Mouse (Mus musculus) heart, embryonic 12.5 days (tissue): ENCODE measurements around the gene Tssk1. TPM values are rescaled to one million over a fixed set of nuclear protein-coding genes. Genes with fewer than 3 reads are reported as not detected.

Experiments used
- ATAC-seq: fragments of 200-750 bp; cut with Nextera tagmentation; 2 replicates; pipeline ENCODE4 v1.8.0; 2017; ENCODE audit warnings: moderate TSS enrichment, moderate library complexity; ENCODE audit not compliant: insufficient number of reproducible peaks, low FRiP score
- H3K27ac ChIP-seq: fragments of 300-500 bp; sonication (generic); 2 replicates; pipeline ENCODE4 v1.5.1; 2016; ENCODE audit warnings: mild to moderate bottlenecking, moderate library complexity; ENCODE audit not compliant: poor library complexity, severe bottlenecking
- H3K27me3 ChIP-seq: fragments of 300-500 bp; sonication (generic); replicated peaks from 2 replicates; pipeline ENCODE4 v1.6.1; 2016; ENCODE audit warnings: mild to moderate bottlenecking, moderate library complexity
- H3K36me3 ChIP-seq: fragments of 300-500 bp; sonication (generic); 2 replicates; pipeline ENCODE4 v1.6.1; 2016; ENCODE audit warnings: mild to moderate bottlenecking, moderate library complexity
- H3K4me1 ChIP-seq: fragments of 300-500 bp; sonication (generic); replicated peaks from 2 replicates; pipeline ENCODE4 v1.6.1; 2016; ENCODE audit warnings: mild to moderate bottlenecking
- H3K4me2 ChIP-seq: fragments of 300-500 bp; sonication (generic); 2 replicates; pipeline ENCODE4 v1.6.1; 2016; ENCODE audit warnings: mild to moderate bottlenecking, moderate library complexity
- H3K4me3 ChIP-seq: fragments of 300-500 bp; sonication (generic); 2 replicates; pipeline ENCODE4 v1.5.1; 2016; ENCODE audit warnings: mild to moderate bottlenecking
- H3K9ac ChIP-seq: fragments of 300-500 bp; sonication (generic); 2 replicates; pipeline ENCODE4 v1.6.1; 2016; ENCODE audit warnings: mild to moderate bottlenecking, moderate library complexity
- H3K9me3 ChIP-seq: fragments of 300-500 bp; sonication (generic); replicated peaks from 2 replicates; pipeline ENCODE4 v1.6.1; 2016; ENCODE audit warnings: mild to moderate bottlenecking, moderate library complexity
- WGBS: fragments of 180-500 bp; shearing (Covaris S2); methylation state at CpG from one replicate; pipeline ENCODE4 v1.1.7; 2016; 5-methylcytosine and 5-hydroxymethylcytosine counted together
- polyA plus RNA-seq: library from polyadenylated mRNA; unstranded; fragments of >200 nt; fragmentation: Nextera tagmentation; extraction: Ambion mirVana; gene quantifications from 2 replicates; pipeline ENCODE4 v1.2.1, GENCODE M21; 2016

Tssk1 gene
- polyA plus RNA-seq, 1 experiment from 2014 or later = 0.04 TPM

GRCm38 (mm10) chr16:17945081-17945831 is 51.2 kb downstream of the Tssk1 start:
- Histone ChIP-seq H3K36me3 (no peaks in the 10 kb centered on the region), H3K27ac (no peak overlapping the region), H3K27me3 (peaks cover 8% of the 10 kb centered on the region; the same call in 1 of the 2 replicates), H3K4me2 (no peak overlapping the region), H3K9me3 (no peaks in the 10 kb centered on the region), H3K9ac (no peak overlapping the region), H3K4me3 (no peak overlapping the region), H3K4me1 (no peaks in the 10 kb centered on the region)
- WGBS = 53% methylated on average over 7 of the region's 7 CpGs
- ATAC-seq = no peak

Other genes with a start within 250 kb of the Tssk1 start
- gene Ccdc74a, start 247.8 kb upstream of the Tssk1 start, polyA plus RNA-seq = 4.4 and 5.5 TPM in 2 replicates
- gene Med15, start 161.3 kb upstream of the Tssk1 start, polyA plus RNA-seq = 36.9 and 39.9 TPM in 2 replicates
- 42.7 and 44.4 TPM in 2 replicates for gene Klhl22, start 134.6 kb upstream of the Tssk1 start, polyA plus RNA-seq
- gene Scarf2, start 96.9 kb upstream of the Tssk1 start, polyA plus RNA-seq = 15.8 and 17.4 TPM in 2 replicates
- gene B830017H08Rik, start 61.1 kb upstream of the Tssk1 start, polyA plus RNA-seq = not detected in 2 replicates
- 1.5 and 1.7 TPM in 2 replicates for gene Car15, start 55.9 kb upstream of the Tssk1 start, polyA plus RNA-seq
- 0.19 and 0.32 TPM in 2 replicates for gene Gm20518, start 2.6 kb upstream of the Tssk1 start, polyA plus RNA-seq
- 54.5 and 56.8 TPM in 2 replicates for gene Dgcr2, start 4.3 kb downstream of the Tssk1 start, polyA plus RNA-seq
- not detected in 2 replicates for gene Tssk2, start 4.4 kb downstream of the Tssk1 start, polyA plus RNA-seq
- gene Ess2, start 17.1 kb downstream of the Tssk1 start, polyA plus RNA-seq = 30.2 and 31.6 TPM in 2 replicates
- gene Gsc2, start 20.8 kb downstream of the Tssk1 start, polyA plus RNA-seq = not detected in 2 replicates
- 37.6 and 37.8 TPM in 2 replicates for gene Slc25a1, start 34.0 kb downstream of the Tssk1 start, polyA plus RNA-seq
- gene Vpreb2, start 86.2 kb downstream of the Tssk1 start, polyA plus RNA-seq = not detected in 2 replicates
- 56.7 and 59.2 TPM in 2 replicates for gene Dgcr6, start 158.6 kb downstream of the Tssk1 start, polyA plus RNA-seq
- 7.8 and 8.7 TPM in 2 replicates for gene Prodh, start 196.0 kb downstream of the Tssk1 start, polyA plus RNA-seq
- 0.40 and 0.44 TPM in 2 replicates for gene Rtn4r, start 233.4 kb downstream of the Tssk1 start, polyA plus RNA-seq